Mouse (Mus musculus) heart, postnatal 10 days (tissue): ENCODE measurements at regions not wholly inside any gene's neighbourhood (a gene's known extent, or its start where the extent isn't known, plus 50 kb on each side); places are given as distances from the start of the nearest gene placed in this dataset.

Source experiments
- DNase-seq, 2 experiments: peaks; one replicate each; pipeline ENCODE4 v3.0.0; 2021
- intact Hi-C: fragments of 180-260 bp; cut with DNase I; formaldehyde crosslinking; loops from one replicate; pipeline ENCODE4 v1.15.1; 2025

- intact Hi-C loops = no loop called here
Observed at GRCm38 (mm10) chr2:106527008-106527407, 166.1 kb upstream of the Mpped2 start.

GRCm38 (mm10) chr2:106529247-106529646, 163.8 kb upstream of the Mpped2 start:
- DNase-seq = no peak
- intact Hi-C loops = no loop called here

More at GRCm38 (mm10) chr2:106527008-106527407, 166.1 kb upstream of the Mpped2 start:
- DNase-seq = peak; percentile 11 to 31

GRCm38 (mm10) chr2:106529746-106530145, 163.3 kb upstream of the Mpped2 start:
- intact Hi-C loops = no loop called here
- DNase-seq = no peak

- DNase-seq = no peak
- intact Hi-C loops = no loop called here
Observed at GRCm38 (mm10) chr2:106538329-106538728, 154.7 kb upstream of the Mpped2 start.

GRCm38 (mm10) chr2:106540176-106540575, 152.9 kb upstream of the Mpped2 start:
- DNase-seq = no peak
- intact Hi-C loops = no loop called here

GRCm38 (mm10) chr2:106547117-106547516, 146.0 kb upstream of the Mpped2 start:
- intact Hi-C loops = no loop called here
- DNase-seq = peak in 1 of 2 experiments; percentile 4

GRCm38 (mm10) chr2:106553666-106554065, 139.4 kb upstream of the Mpped2 start:
- DNase-seq = no peak
- intact Hi-C loops = no loop called here

GRCm38 (mm10) chr2:106561571-106562090, 131.4 kb upstream of the Mpped2 start:
- no peak for DNase-seq
- intact Hi-C loops = no loop called here

GRCm38 (mm10) chr2:106570226-106570625, 122.8 kb upstream of the Mpped2 start:
- no peak for DNase-seq
- intact Hi-C loops = no loop called here

- intact Hi-C loops = no loop called here
- no peak for DNase-seq
Observed at GRCm38 (mm10) chr2:106571346-106571745, 121.7 kb upstream of the Mpped2 start.

- DNase-seq = no peak
- intact Hi-C loops = no loop called here
Observed at GRCm38 (mm10) chr2:106571913-106572312, 121.2 kb upstream of the Mpped2 start.

GRCm38 (mm10) chr2:106576746-106577323, 116.2 kb upstream of the Mpped2 start:
- DNase-seq = no peak
- intact Hi-C loops = no loop called here

- DNase-seq = no peak
- intact Hi-C loops = no loop called here
Observed at GRCm38 (mm10) chr2:106578062-106578461, 115.0 kb upstream of the Mpped2 start.

GRCm38 (mm10) chr2:106580663-106581062, 112.4 kb upstream of the Mpped2 start:
- DNase-seq = peak; percentile 2 to 23
- intact Hi-C loops = no loop called here

- no peak for DNase-seq
- intact Hi-C loops = no loop called here
Observed at GRCm38 (mm10) chr2:106621251-106621650, 71.8 kb upstream of the Mpped2 start.

- DNase-seq = no peak
- intact Hi-C loops = no loop called here
Observed at GRCm38 (mm10) chr2:106622326-106622725, 70.7 kb upstream of the Mpped2 start.

GRCm38 (mm10) chr2:106623680-106624079, 69.4 kb upstream of the Mpped2 start:
- no peak for DNase-seq
- intact Hi-C loops = no loop called here

- no peak for DNase-seq
- intact Hi-C loops = no loop called here
Observed at GRCm38 (mm10) chr2:106631986-106632385, 61.1 kb upstream of the Mpped2 start.
